In genomic region chr12:109911506-109911905, GRCm38 (mm10) we compare ENCODE assay signal across 25 mouse cellular contexts.
DNase-seq lines count a peak whose midpoint lies in the region; ATAC-seq and TF ChIP-seq lines count a peak whose summit lies in the region.
"Had no signal": no experiment of that assay in that cellular context is flagged by ENCODE, and none has a peak within 500 bp of the region (broad histone marks: within the 10 kb centered on the region; RNA-seq: fewer than 3 reads in every experiment).

No protein-coding gene starts in this region.

- 0 out of 2 replicates have a peak overlapping the region, but pooled peaks have one; percentile 25 for H3K27ac ChIP-seq in forebrain, embryonic 12.5 days
- H3K27ac ChIP-seq in forebrain, embryonic 11.5 days (ENCODE audit: low read depth, low read length) = no peak overlapping the region
- H3K27ac ChIP-seq: gastrocnemius, adult 2 months; kidney, embryonic 15.5 days; liver, embryonic 15.5 days; lung, embryonic 15.5 days; neural tube, embryonic 12.5 days had no signal

- no peaks in the 10 kb centered on the region; the same call in 1 of the 2 replicates for H3K27me3 ChIP-seq in forebrain, embryonic 12.5 days
- H3K27me3 ChIP-seq in forebrain, embryonic 11.5 days (ENCODE audit: control insufficient read depth, insufficient read depth, low read length) = no peaks in the 10 kb centered on the region
- peaks cover 15% of the 10 kb centered on the region for H3K27me3 ChIP-seq in C2C12 (ENCODE audit: control insufficient read depth, insufficient read depth, insufficient read length)
- H3K27me3 ChIP-seq: kidney, embryonic 15.5 days; liver, embryonic 15.5 days; lung, embryonic 15.5 days; neural tube, embryonic 12.5 days; Patski had no signal

- H3K4me2 ChIP-seq in forebrain, embryonic 12.5 days = no peak overlapping the region
- H3K4me2 ChIP-seq in forebrain, embryonic 11.5 days (ENCODE audit: low read depth, low read length, severe bottlenecking) = no peak overlapping the region
- H3K4me2 ChIP-seq: kidney, embryonic 15.5 days; liver, embryonic 15.5 days; lung, embryonic 15.5 days; midbrain, embryonic 11.5 days; neural tube, embryonic 12.5 days had no signal

- no peaks in the 10 kb centered on the region for H3K36me3 ChIP-seq in forebrain, embryonic 12.5 days (replicated peaks)
- no peaks in the 10 kb centered on the region for H3K36me3 ChIP-seq in forebrain, embryonic 11.5 days (ENCODE audit: control insufficient read depth, insufficient read depth, low read length)
- no peaks in the 10 kb centered on the region for H3K36me3 ChIP-seq in C2C12 (ENCODE audit: control insufficient read depth, insufficient read depth)
- H3K36me3 ChIP-seq: G1E; kidney, embryonic 15.5 days; liver, embryonic 15.5 days; lung, embryonic 15.5 days; neural tube, embryonic 12.5 days had no signal

- H3K9ac ChIP-seq in forebrain, embryonic 12.5 days = no peak overlapping the region
- no peak overlapping the region for H3K9ac ChIP-seq in forebrain, embryonic 11.5 days (ENCODE audit: low read length)
- H3K9ac ChIP-seq: kidney, embryonic 15.5 days; liver, embryonic 15.5 days; lung, embryonic 15.5 days; neural tube, embryonic 12.5 days had no signal

- no peak for TF ChIP-seq CTCF in C2C12 (IDR thresholded peaks at IDR 0.05; ENCODE audit: control insufficient read depth, insufficient read depth, insufficient read length)

- no peak for DNase-seq in forebrain, embryonic 11.5 days (ENCODE audit: low spot score)
- peak; percentile 39 for DNase-seq in adipocyte (ENCODE audit: low spot score)
- peak; percentile 14 for DNase-seq in forelimb bud, embryonic 11.5 days (ENCODE audit: low read depth, low spot score)
- no peak for DNase-seq in left cerebral cortex, postnatal 4 days
- no peak for DNase-seq in cerebellum, adult 9-10 months
- DNase-seq: adrenal gland, postnatal 10 days; cerebellum, adult 2 months; cerebellum, postnatal 36 days; gastrocnemius, adult 2 months; kidney, adult 11 months; kidney, postnatal 4 days; liver; thymus, adult 2 months; thymus, postnatal 4 days had no signal

- H3K79me3 ChIP-seq in C2C12 (ENCODE audit: low read depth) = no peaks in the 10 kb centered on the region

- no peak for ATAC-seq in forebrain, embryonic 12.5 days (ENCODE audit: low FRiP score)
- ATAC-seq in forebrain, embryonic 11.5 days (replicated peaks; ENCODE audit: low FRiP score) = no peak
- no peak for ATAC-seq in granulocyte monocyte progenitor cell, adult 5-6 weeks (replicated peaks; ENCODE audit: poor library complexity, severe bottlenecking)
- ATAC-seq: activated CD4-positive, CD25-positive, alpha-beta regulatory T cell, adult 4 months; Patski had no signal

- no peak overlapping the region for H3ac ChIP-seq in C2C12 (ENCODE audit: control insufficient read depth, insufficient read length, low read depth)

- no peaks in the 10 kb centered on the region for H3K79me2 ChIP-seq in C2C12 (ENCODE audit: control insufficient read depth, insufficient read depth)

- WGBS in forebrain, embryonic 12.5 days = 48% methylated on average over 9 of the region's 9 CpGs
- 60% methylated on average over 9 of the region's 9 CpGs for WGBS in forebrain, embryonic 11.5 days

- H3K9me3 ChIP-seq in forebrain, embryonic 12.5 days = no peaks in the 10 kb centered on the region
- no peaks in the 10 kb centered on the region for H3K9me3 ChIP-seq in forebrain, embryonic 11.5 days (ENCODE audit: control insufficient read depth, low read length)
- H3K9me3 ChIP-seq: kidney, embryonic 15.5 days; lung, embryonic 15.5 days; neural tube, embryonic 12.5 days had no signal

- H3K4me1 ChIP-seq in forebrain, embryonic 12.5 days = peaks cover 12% of the 10 kb centered on the region
- H3K4me1 ChIP-seq in forebrain, embryonic 11.5 days (replicated peaks; ENCODE audit: control insufficient read depth, insufficient read depth, low read length) = peaks cover 4% of the 10 kb centered on the region; the same call in 1 of the 2 replicates
- H3K4me1 ChIP-seq: kidney, embryonic 15.5 days; liver, embryonic 15.5 days; lung, embryonic 15.5 days had no signal

- H3K4me3 ChIP-seq in forebrain, embryonic 12.5 days (replicated peaks) = no peak overlapping the region
- H3K4me3 ChIP-seq in forebrain, embryonic 11.5 days (ENCODE audit: low read depth, low read length) = no peak overlapping the region
- H3K4me3 ChIP-seq in C2C12 (ENCODE audit: insufficient read depth, poor library complexity, severe bottlenecking) = no peak overlapping the region
- H3K4me3 ChIP-seq: gastrocnemius, adult 2 months; kidney, embryonic 15.5 days; liver, embryonic 15.5 days; lung, embryonic 15.5 days; neural tube, embryonic 12.5 days had no signal

- intact Hi-C loops in left cerebral cortex, postnatal 4 days (cut with DNase I) = no loop called here

TF ChIP-seq in C2C12, 6 proteins besides CTCF, POLR2A, EP300 and RAD21:
- TF ChIP-seq MYOD1 (IDR thresholded peaks at IDR 0.05; ENCODE audit: control insufficient read depth, insufficient read length, low read depth) (no peak), FOSL1 (IDR thresholded peaks at IDR 0.05; ENCODE audit: insufficient read depth, low read length, poor library complexity, severe bottlenecking) (no peak), USF1 (IDR thresholded peaks at IDR 0.05; ENCODE audit: low read depth) (peak; percentile 49)

Comparison
In these comparisons a context has a peak if more than half of its experiments do, and no peak if none do; other contexts are left out.
1. DNase-seq: peak in adipocyte (single experiment) and forelimb bud, embryonic 11.5 days (single experiment); none in forebrain, embryonic 11.5 days (single experiment), left cerebral cortex, postnatal 4 days (single experiment) and cerebellum, adult 9-10 months (single experiment).